Mouse (Mus musculus) layer of hippocampus, adult 2 months (tissue): ENCODE measurements around the gene Hist2h3c1. TPM values are rescaled to one million over a fixed set of nuclear protein-coding genes. Genes with fewer than 3 reads are reported as not detected.
"Not testable (repeated sequence)": the region's sequence is repeated elsewhere in the genome, so short reads cannot be mapped to it uniquely, and the experiment has no call there.

ENCODE experiments used
- DNase-seq, 2 experiments: peaks; one replicate each; pipeline ENCODE4 v3.0.0; 2022; ENCODE audit warnings: low spot score in 2 of 2
- H3K27ac ChIP-seq: fragments of 200-600 bp; 2 replicates; pipeline ENCODE4 v1.8.1; 2022
- H3K4me3 ChIP-seq: fragments of 200-600 bp; 2 replicates; pipeline ENCODE4 v1.8.1; 2022; ENCODE audit warnings: mild to moderate bottlenecking
- CTCF ChIP-seq: fragments of 200-600 bp; conservative IDR thresholded peaks from 2 replicates; pipeline ENCODE4 v1.8.1; 2022; ENCODE audit warnings: antibody characterized with exemption, mild to moderate bottlenecking, moderate library complexity
- total RNA-seq, 2 experiments: library from RNA; stranded (reverse); gene quantifications; 2 replicates each; pipeline ENCODE4 v1.2.3; 2021

Hist2h3c1 gene
- total RNA-seq, 2 experiments from 2014 or later, result not detected

- no peak for DNase-seq
- Histone ChIP-seq H3K4me3 (no peak overlapping the region), H3K27ac (no peak overlapping the region)
- no peak for TF ChIP-seq CTCF
Measured at GRCm38 (mm10) chr3:96257190-96257589, 10.7 kb downstream of the Hist2h3c1 start.

DNA sequence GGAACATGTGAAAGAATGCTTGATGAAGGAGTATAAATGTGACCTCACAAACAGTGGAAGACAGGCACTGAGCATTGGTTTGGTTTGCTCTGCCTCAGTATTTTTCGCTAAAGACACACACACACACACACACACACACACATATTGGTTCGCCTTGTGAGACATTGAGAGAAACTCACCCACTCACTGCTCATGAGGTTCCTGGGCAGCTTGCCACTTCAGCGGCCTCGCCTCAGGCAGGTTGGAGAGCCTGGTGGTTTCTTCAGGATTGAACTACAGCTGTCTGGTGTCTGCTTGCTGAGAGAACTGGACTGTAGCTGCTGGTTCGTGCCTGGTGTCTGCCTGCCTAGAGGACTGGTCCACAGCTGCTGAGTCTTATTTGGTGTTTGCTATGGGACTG, 13.7 kb downstream of the Hist2h3c1 start:
- no peak for DNase-seq
- Histone ChIP-seq H3K4me3 (no peak overlapping the region), H3K27ac (no peak overlapping the region)
- TF ChIP-seq CTCF, result no peak

GRCm38 (mm10) chr3:96261623-96262022, 15.1 kb downstream of the Hist2h3c1 start:
- no peak for DNase-seq
- peak; percentile 53 for TF ChIP-seq CTCF
- peak overlapping the region; percentile 68 for H3K4me3 ChIP-seq
- peak overlapping the region; percentile 99 for H3K27ac ChIP-seq

DNA sequence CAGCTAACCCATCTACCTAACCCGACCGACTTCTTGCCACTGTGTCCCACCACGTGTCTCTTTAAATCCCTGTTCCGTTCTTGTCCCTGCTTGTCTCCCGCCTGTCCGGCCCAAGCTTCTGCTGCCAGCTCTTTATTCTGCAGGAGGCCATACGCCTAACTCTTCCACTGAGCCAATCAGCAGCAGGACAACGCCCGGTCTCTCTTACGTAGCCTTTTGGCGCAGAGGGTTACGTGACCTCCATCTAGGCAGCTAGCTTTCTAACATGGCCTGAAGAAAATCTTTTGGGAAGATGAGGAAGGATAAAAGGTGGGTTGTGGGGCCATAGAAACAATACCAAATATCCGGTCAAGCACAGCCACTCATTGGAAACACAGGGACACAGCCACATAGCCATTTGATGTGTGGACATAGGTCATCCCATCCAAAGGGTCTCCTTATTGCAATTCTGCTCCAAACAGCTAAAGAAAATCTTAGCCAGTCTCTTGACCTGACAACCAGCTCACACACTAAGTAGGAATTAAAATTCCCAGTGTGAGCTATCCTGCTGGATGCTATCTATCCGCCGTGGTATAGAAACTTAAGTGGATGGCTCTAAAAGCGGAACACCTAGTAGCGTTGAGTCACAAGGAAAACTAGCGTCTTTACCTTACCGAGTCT, 15.9 kb downstream of the Hist2h3c1 start:
- Histone ChIP-seq H3K27ac (peak overlapping the region; percentile 99), H3K4me3 (peak overlapping the region; percentile 68)
- no peak for TF ChIP-seq CTCF
- peak; percentile 70 to 88 for DNase-seq

- TF ChIP-seq CTCF, result peak; percentile 83
- DNase-seq, result peak; percentile 97 to 98
- peak within 1 kb of the TSS; percentile 68 for H3K4me3 ChIP-seq
Measured at GRCm38 (mm10) chr3:96262979-96263550, 16.6 kb downstream of the Hist2h3c1 start, which contains the start of gene Hist2h4. TSS of gene Hist2h4 (minus strand) at chr3:96263311.

DNA sequence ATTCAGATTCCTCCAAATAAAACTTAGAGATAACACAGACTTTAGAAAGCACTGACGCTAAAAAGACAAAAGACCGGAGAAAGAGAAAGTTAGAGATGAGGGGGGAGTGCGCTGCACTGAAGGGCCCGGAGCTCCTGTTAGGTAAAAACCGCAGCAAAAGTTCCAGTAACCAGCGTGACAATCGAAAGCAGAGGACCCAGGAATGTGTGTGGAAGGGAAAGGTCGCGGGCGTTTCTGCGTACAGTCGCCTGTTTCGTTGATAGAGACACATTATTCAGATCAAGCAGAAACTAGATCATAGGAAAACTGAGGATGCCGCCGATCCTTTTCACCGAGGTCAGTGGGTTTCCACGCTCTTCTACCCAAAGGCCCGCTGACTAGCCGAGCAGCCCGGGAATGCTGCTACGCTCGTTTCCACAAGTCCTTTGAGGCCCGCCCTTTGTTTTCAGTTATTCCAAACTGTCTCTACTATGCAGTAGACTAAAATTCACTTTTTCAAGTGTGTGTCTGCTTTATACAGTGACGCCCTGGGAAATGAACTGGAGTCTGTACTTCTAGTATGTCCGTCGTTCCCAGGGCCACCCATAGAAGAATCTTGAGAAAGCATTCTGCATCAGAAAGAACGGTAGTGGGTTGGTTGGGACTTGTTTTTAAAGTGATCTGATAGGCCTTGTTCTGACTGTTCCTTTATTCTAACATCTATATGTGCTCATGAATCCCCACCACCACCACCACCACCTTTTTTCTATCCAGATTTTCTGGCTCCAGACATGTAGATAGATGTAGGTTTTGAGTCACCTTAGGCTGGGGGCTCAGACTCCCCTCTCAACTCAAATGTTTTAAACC, 17.3 kb downstream of the Hist2h3c1 start:
- Histone ChIP-seq H3K27ac (peak overlapping the region; percentile 99), H3K4me3 (peak overlapping the region; percentile 68)
- DNase-seq, result no peak
- TF ChIP-seq CTCF, result no peak

More at GRCm38 (mm10) chr3:96262979-96263550, 16.6 kb downstream of the Hist2h3c1 start, which contains the start of gene Hist2h4:
- H3K27ac ChIP-seq, result peak within 1 kb of the TSS; percentile 99

- H3K27ac ChIP-seq, result peak overlapping the region; percentile 99
- TF ChIP-seq CTCF, result no peak
Measured at GRCm38 (mm10) chr3:96264404-96264949, 18.0 kb downstream of the Hist2h3c1 start.

DNA sequence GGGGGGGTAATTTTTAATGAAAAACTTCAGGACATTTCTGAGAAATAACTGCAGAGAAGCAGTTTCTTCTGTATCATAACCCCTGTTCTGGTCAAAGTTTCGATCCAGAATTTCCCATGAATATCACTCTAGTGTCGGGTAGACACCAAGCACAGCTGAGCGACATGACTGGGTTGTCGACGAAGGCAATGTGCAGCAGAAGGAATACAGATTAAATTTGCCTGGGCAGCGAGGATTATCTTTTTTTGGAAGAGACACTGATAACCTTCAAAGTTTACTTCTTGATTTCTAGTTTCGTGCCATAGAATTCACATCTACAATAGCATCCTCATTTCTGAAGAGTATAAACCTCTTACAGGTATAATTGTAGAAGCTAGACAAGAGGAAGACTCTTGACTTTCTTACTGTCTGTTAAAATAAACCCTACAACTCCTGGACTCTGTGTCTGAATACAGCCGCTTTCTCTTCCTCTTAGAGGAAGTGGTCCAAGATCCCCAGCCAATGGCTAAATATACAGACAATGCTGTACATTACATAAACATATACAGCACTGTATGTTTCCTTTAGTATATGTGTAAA, 19.7 kb downstream of the Hist2h3c1 start:
- Histone ChIP-seq H3K4me3 (no peak overlapping the region), H3K27ac (no peak overlapping the region)
- no peak for DNase-seq
- no peak for TF ChIP-seq CTCF

More at GRCm38 (mm10) chr3:96264404-96264949, 18.0 kb downstream of the Hist2h3c1 start:
- H3K4me3 ChIP-seq, result no peak overlapping the region; the same call in 1 of the 2 replicates
- DNase-seq, result no peak

- TF ChIP-seq CTCF, result no peak
- DNase-seq, result no peak
- Histone ChIP-seq H3K27ac (peak overlapping the region; percentile 92), H3K4me3 (peak overlapping the region; percentile 51; the same call in 1 of the 2 replicates)
Measured at GRCm38 (mm10) chr3:96267541-96267940, 21.1 kb downstream of the Hist2h3c1 start.

- peak within 1 kb of the TSS; percentile 92 for H3K27ac ChIP-seq
- H3K4me3 ChIP-seq, result peak within 1 kb of the TSS; percentile 81
- TF ChIP-seq CTCF, result peak; percentile 6; the same call in 1 of the 2 replicates
- peak; percentile 76 to 86 for DNase-seq
Measured at GRCm38 (mm10) chr3:96268051-96268775, 21.7 kb downstream of the Hist2h3c1 start, which contains the start of gene Hist2h3b. TSS of gene Hist2h3b (plus strand) at chr3:96268654.

DNA sequence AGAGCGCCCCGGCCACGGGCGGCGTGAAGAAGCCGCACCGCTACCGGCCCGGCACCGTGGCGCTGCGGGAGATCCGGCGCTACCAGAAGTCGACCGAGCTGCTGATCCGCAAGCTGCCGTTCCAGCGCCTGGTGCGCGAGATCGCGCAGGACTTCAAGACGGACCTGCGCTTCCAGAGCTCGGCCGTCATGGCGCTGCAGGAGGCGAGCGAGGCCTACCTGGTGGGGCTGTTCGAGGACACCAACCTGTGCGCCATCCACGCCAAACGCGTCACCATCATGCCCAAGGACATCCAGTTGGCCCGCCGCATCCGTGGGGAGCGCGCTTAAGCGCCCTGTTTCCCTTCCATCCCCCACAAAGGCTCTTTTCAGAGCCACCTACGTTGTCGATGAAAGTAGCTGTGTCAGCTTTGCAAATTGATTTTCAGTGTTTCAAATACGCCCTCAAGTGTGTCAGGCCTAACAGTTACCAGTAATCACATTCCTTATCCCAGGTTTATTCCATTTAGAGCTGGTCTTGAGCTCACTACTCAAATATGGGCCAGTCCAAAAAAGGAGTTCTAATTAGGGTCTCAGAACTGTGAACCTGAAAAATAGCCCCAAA, 22.4 kb downstream of the Hist2h3c1 start:
- TF ChIP-seq CTCF, result 0 out of 2 replicates have a peak, but pooled peaks have one; percentile 5
- peak overlapping the region; percentile 92 for H3K27ac ChIP-seq
- H3K4me3 ChIP-seq, result peak overlapping the region; percentile 81
- DNase-seq, result not testable (repeated sequence)
